Mouse (Mus musculus): ENCODE measurements at regions not wholly inside any gene's neighbourhood (a gene's known extent, or its start where the extent isn't known, plus 50 kb on each side); places are given as distances from the start of the nearest gene placed in this dataset.

DNA sequence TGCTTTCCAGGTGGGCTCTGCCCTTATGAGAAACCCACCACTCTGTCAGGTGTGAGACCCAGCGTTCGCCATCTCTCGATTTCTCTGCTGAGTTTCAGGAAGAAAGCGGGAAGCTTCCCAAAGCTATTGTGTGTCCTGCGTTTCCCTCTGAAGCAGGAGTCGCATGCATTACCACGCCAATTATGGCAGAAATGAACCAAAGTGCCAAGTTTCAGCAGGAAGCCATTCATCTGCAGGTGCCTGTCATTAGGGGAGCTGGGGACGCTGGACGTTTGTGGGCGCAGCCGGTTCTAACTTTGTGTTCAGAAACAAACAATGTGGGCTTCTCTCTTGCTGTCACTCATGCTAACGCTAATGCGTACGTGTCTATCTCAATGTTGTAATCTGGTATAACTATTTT, 91.3 kb upstream of the Card11 start:
- TF ChIP-seq CTCF (conservative IDR thresholded peaks at IDR 0.05; ENCODE audit: low read length) = no peak
- TF ChIP-seq NANOG (IDR thresholded peaks at IDR 0.05; ENCODE audit: borderline replicate concordance, low read length) = no peak

Data from E14TG2a.4 (cell line).